Mouse (Mus musculus): ENCODE results near the gene Olfr944. TPM values are rescaled to one million over a fixed set of nuclear protein-coding genes. Genes with fewer than 3 reads are reported as not detected.

The Olfr944 gene
- polyA plus RNA-seq (2021; fragmentation: Nextera tagmentation), result not detected in 2 replicates
- long read RNA-seq, experiment 1, result 0 reads
- long read RNA-seq, experiment 2, result 0 reads

DNA sequence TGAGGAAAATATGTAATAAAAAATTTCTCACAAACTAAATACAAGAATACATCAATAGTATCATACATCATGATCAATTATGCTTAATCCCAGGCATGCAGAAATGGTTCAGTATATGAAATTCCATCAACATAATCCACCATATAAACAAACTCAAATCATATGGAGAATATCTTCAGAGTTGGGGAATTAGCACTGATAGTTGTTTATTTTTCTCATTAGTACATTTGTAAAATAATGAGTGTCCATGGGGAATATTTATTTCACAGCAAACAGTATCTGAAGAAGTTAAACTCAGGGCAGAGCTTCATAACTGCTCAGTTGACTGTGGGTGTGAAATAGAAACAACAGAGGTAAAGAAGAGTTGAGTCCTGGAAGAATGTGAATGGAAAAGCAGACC lies at the start of gene Olfr944:
Gene Olfr944 (plus strand): TSS at position 301 of the 400 bp plus-strand sequence.

DNA sequence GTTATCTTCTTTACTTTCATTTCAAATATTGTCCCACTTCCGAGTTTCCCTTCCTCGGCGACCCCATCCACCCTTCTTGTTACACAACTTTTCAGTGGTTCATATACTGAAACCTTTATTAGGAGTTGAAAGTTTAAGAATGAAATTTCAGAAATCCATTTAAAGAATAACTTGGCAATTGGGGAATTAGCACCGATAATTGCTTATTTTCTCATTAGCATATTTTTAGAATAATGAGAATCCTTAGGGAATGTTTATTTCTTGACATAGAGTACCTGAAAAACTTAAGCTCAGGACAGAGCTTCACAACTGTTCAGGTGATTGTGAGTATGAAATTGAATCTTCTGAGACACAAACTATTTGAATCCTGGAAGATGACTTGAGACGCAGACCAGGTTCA lies 35.7 kb upstream of the Olfr944 start, which contains the start of gene Olfr943:
Gene Olfr943 (plus strand): TSS at position 301 of the 400 bp plus-strand sequence.

DNA sequence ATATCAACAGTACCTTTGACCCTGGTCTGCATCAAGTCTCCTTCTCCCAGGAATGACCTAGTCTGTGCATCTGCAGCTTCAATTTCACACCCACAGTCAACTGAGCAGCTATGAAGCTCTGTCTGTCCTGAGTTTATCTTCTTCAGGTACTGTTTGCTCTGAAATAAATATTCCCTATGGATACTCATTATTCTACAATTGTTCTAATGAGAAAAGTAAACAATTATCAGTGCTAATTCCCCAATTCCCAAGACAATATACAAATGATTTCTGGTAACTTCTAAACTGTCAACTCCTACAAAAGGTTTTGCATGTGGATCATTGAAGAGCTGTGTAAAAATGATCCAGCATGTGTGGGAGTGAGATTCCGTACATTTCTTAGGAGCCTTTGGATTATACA lies 48.2 kb downstream of the Olfr944 start, which contains the start of gene Olfr1537:
Gene Olfr1537 (minus strand): TSS at position 101 of the 400 bp plus-strand sequence.

Other genes starting within 250 kb of the Olfr944 start
- not detected in 2 replicates for gene Olfr933, start 229.6 kb upstream of the Olfr944 start, polyA plus RNA-seq (2021; fragmentation: Nextera tagmentation)
- gene Olfr934, start 213.6 kb upstream of the Olfr944 start, polyA plus RNA-seq (2021; fragmentation: Nextera tagmentation), result not detected in 2 replicates
- not detected in 2 replicates for gene Olfr935, start 202.2 kb upstream of the Olfr944 start, polyA plus RNA-seq (2021; fragmentation: Nextera tagmentation)
- not detected in 2 replicates for gene Olfr146, start 178.5 kb upstream of the Olfr944 start, polyA plus RNA-seq (2021; fragmentation: Nextera tagmentation)
- gene Olfr937, start 137.0 kb upstream of the Olfr944 start, polyA plus RNA-seq (2021; fragmentation: Nextera tagmentation), result not detected in 2 replicates
- not detected in 2 replicates for gene Olfr938, start 123.0 kb upstream of the Olfr944 start, polyA plus RNA-seq (2021; fragmentation: Nextera tagmentation)
- not detected in 2 replicates for gene Olfr27, start 73.8 kb upstream of the Olfr944 start, polyA plus RNA-seq (2021; fragmentation: Nextera tagmentation)
- gene Olfr943, start 35.6 kb upstream of the Olfr944 start, polyA plus RNA-seq (2021; fragmentation: Nextera tagmentation), result not detected in 2 replicates
- gene Olfr1537, start 48.1 kb downstream of the Olfr944 start, polyA plus RNA-seq (2021; fragmentation: Nextera tagmentation), result not detected in 2 replicates
- gene Olfr945, start 74.9 kb downstream of the Olfr944 start, polyA plus RNA-seq (2021; fragmentation: Nextera tagmentation), result not detected in 2 replicates
- gene Olfr948, start 124.1 kb downstream of the Olfr944 start, polyA plus RNA-seq (2021; fragmentation: Nextera tagmentation), result not detected in 2 replicates
- not detected in 2 replicates for gene Olfr951, start 185.5 kb downstream of the Olfr944 start, polyA plus RNA-seq (2021; fragmentation: Nextera tagmentation)
- gene Olfr952, start 225.2 kb downstream of the Olfr944 start, polyA plus RNA-seq (2021; fragmentation: Nextera tagmentation), result not detected in 2 replicates